Mouse (Mus musculus): ENCODE data around the gene Pcsk5.

The Pcsk5 gene

DNA sequence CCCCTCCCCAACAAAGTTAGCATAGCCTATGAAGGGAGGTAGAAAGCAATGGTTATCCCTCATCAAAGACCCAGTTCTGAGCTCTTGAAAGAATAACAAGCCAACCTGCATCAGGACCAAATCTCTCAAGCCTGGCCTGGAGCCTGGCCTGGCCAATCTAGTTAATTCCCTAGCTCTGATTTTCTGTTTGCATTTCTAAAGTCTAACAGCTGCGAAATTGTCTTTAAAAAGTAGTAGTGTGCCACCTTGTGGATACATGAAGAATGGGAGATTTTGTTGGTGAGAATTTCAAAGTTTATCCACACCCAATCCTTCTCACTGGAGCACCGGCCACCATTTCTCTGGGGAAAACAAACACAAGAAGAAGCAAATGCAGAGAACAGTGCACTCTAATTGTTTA, 449.0 kb downstream of the Pcsk5 start:
- peak in 1 of 2 experiments; percentile 32 for DNase-seq

DNA sequence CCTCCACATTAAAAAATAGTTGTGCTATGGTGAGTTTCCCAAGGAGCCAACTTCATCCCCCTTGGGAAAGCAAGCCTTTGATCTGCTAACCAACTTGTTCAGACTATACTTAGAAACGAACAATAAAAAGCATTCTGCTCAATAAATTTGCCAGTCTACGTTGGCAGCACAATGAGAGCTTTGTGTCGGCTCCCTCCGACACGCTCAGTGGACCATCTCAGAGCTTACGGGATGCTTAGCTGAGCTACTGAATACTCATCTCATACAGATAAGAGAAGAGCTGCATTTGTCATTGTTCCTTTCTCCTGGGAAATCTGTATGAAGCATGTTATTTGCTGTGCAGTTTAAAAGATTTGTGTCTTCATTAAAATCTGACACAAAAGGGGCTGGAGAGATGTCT, 451.0 kb downstream of the Pcsk5 start:
- no peak for DNase-seq

DNA sequence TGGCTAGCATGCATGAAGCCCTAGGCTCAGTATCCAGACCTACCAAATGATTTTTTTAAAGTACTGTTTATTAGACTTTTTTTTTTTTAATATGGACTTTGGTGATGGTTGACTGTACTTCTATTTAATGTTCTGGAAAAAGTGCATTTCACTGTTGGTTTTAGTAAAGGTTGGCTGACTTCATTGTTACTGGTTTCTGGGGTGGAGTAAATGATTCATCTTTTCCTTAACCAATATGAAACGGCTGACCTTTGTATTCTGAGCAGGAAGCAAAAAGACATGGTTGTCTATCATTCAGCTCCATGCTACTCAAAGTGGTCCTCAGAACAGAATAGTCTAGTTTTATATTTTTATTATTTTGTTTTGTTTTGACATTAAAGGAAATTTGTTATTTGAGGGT, 452.0 kb downstream of the Pcsk5 start:
- peak in 1 of 2 experiments; percentile 62 for DNase-seq

DNA sequence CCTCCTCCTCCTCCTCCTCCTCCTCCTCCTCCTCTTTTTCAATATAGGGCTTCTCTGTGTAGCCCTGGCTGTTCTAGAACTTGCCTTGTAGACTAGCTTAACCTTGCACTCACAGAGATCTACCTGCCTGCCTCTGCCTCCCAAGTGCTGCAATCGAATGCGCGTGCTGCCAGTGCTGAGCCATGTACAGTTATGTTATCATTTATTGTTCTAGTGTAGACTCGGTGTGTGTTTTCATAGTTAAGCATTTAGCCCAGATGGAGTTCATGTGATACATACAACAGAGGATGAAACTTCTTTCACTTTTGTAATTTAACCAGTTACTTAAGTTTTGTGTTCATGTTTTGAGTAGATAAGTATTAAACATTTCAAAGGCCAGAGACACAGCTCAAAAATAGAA, 452.4 kb downstream of the Pcsk5 start:
- no peak for DNase-seq

DNA sequence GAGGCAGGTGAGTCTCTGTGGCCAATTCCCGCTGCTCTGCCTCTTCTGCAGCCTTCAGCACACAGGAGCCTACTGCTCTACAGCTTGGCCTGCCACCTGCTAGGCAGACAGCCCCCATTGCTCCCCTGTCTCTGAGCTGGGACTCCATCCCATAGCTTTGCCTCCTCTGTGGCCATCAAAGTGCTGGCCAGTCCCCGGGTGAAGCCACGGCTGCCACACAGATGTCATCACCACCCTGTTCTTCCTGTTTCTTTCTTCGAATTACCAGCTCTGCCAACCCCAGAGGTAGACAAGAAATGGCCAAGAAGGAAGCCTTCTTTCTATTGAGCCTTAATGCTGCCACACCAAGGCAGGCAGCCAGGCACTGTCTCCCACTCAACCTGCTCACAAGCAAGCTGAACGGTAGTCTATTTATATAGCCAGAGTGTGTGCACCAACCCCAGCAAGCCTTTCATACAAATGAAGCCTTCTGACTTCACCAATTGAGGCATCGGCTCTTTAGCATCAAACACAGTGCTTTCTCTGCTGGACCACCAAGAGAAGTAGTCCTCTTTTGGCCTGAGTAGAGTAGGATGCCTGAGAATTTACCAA, 454.5 kb downstream of the Pcsk5 start:
- no peak for DNase-seq
